Mouse (Mus musculus): ENCODE results near the gene Arhgap29. TPM values are rescaled to one million over a fixed set of nuclear protein-coding genes. Genes with fewer than 3 reads are reported as not detected.

Gene Arhgap29
- polyA plus RNA-seq, 1 experiment from 2014 or later = 3.4 TPM

GRCm38 (mm10) chr3:122009818-122010217 lies 57.5 kb downstream of the Arhgap29 start:
- no peak for DNase-seq (ENCODE audit: low spot score)

- DNase-seq (ENCODE audit: low spot score) = no peak
Observed at GRCm38 (mm10) chr3:122010292-122010691, 58.0 kb downstream of the Arhgap29 start.

- DNase-seq (ENCODE audit: low spot score) = no peak
Observed at GRCm38 (mm10) chr3:122012464-122012863, 60.1 kb downstream of the Arhgap29 start.

- no peak for DNase-seq (ENCODE audit: low spot score)
Observed at GRCm38 (mm10) chr3:122018421-122018820, 66.1 kb downstream of the Arhgap29 start.

- no peak for DNase-seq (ENCODE audit: low spot score)
Observed at GRCm38 (mm10) chr3:122019159-122019558, 66.8 kb downstream of the Arhgap29 start.

- no peak for DNase-seq (ENCODE audit: low spot score)
Observed at GRCm38 (mm10) chr3:122021029-122021652, 68.8 kb downstream of the Arhgap29 start.

GRCm38 (mm10) chr3:122022355-122022754 lies 70.0 kb downstream of the Arhgap29 start:
- DNase-seq (ENCODE audit: low spot score) = no peak

GRCm38 (mm10) chr3:122026676-122027075 lies 74.3 kb downstream of the Arhgap29 start:
- no peak for DNase-seq (ENCODE audit: low spot score)

GRCm38 (mm10) chr3:122027776-122028175 lies 75.4 kb downstream of the Arhgap29 start:
- no peak for DNase-seq (ENCODE audit: low spot score)

GRCm38 (mm10) chr3:122033248-122033837 lies 81.0 kb downstream of the Arhgap29 start:
- DNase-seq (ENCODE audit: low spot score) = no peak

GRCm38 (mm10) chr3:122034240-122034639 lies 81.9 kb downstream of the Arhgap29 start:
- no peak for DNase-seq (ENCODE audit: low spot score)

GRCm38 (mm10) chr3:122035092-122035491 lies 82.8 kb downstream of the Arhgap29 start:
- DNase-seq (ENCODE audit: low spot score) = no peak

- no peak for DNase-seq (ENCODE audit: low spot score)
Observed at GRCm38 (mm10) chr3:122040522-122040921, 88.2 kb downstream of the Arhgap29 start.

GRCm38 (mm10) chr3:122043102-122043501 lies 90.8 kb downstream of the Arhgap29 start:
- no peak for DNase-seq (ENCODE audit: low spot score)

GRCm38 (mm10) chr3:122043799-122044547 lies 91.6 kb downstream of the Arhgap29 start, which contains the start of gene Abca4:
TSS of gene Abca4 (plus strand) at chr3:122044443.
- DNase-seq (ENCODE audit: low spot score) = no peak

- DNase-seq (ENCODE audit: low spot score) = no peak
Observed at GRCm38 (mm10) chr3:122046187-122046620, 93.9 kb downstream of the Arhgap29 start.

GRCm38 (mm10) chr3:122047402-122047801 lies 95.1 kb downstream of the Arhgap29 start:
- DNase-seq (ENCODE audit: low spot score) = no peak

GRCm38 (mm10) chr3:122047921-122048861 lies 95.8 kb downstream of the Arhgap29 start:
- no peak for DNase-seq (ENCODE audit: low spot score)

GRCm38 (mm10) chr3:122049158-122049557 lies 96.8 kb downstream of the Arhgap29 start:
- DNase-seq (ENCODE audit: low spot score) = no peak

- DNase-seq (ENCODE audit: low spot score) = no peak
Observed at GRCm38 (mm10) chr3:122058439-122059198, 106.3 kb downstream of the Arhgap29 start.

Data from thymus, postnatal 0 days (tissue).